Mouse (Mus musculus): ENCODE measurements at regions not wholly inside any gene's neighbourhood (a gene's known extent, or its start where the extent isn't known, plus 50 kb on each side); places are given as distances from the start of the nearest gene placed in this dataset.

DNA sequence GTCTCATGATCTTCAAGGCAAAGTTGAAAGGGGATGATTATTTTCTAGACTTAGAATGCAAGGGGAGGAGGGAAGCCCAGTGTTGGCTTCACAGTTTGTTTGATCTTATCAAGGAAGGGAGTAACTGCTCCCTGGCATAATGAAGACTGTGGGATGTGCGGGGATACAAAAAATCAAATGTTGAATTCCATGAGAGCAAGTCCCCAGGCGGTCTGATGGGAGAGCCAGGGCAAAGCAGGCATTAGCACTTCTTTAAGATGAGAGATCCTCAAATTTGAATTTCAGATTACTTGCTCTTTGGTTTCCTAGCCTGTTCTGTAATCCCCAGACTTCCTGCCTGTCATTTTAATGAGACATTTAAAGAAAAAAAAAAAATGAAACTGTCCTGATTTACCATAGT is 525.6 kb upstream of the Man1a start:
- Histone ChIP-seq H3K4me2 (replicated peaks) (no peak overlapping the region), H3K9me3 (no peaks in the 10 kb centered on the region), H3K27ac (replicated peaks) (no peak overlapping the region), H3K36me3 (no peaks in the 10 kb centered on the region), H3K27me3 (no peaks in the 10 kb centered on the region), H3K4me3 (no peak overlapping the region), H3K4me1 (no peaks in the 10 kb centered on the region; the same call in 1 of the 2 replicates), H3K9ac (replicated peaks) (no peak overlapping the region)
- WGBS = 23% methylated on average over 2 of the region's 2 CpGs
- ATAC-seq (ENCODE audit: low FRiP score, low read depth) = peak; percentile 80

DNA sequence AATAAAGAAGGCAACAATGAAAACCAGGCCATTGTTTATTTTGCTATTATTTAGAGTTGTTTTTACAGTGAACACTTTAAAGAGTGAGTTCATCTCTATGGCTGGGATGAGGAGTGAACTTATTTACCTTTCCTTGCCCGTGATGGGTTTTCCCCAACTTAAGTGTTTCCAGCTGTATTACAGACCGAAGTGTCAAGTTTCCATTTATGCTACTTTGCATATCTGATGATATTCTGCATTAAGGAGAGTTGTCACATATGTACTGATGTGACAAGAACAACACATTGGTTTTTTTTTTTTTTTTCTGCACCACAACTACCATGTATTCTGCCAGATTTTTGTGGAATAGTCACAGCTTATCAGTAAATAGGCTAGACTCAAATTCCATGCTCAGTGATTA is 518.7 kb upstream of the Man1a start:
- Histone ChIP-seq H3K9me3 (no peaks in the 10 kb centered on the region), H3K27me3 (no peaks in the 10 kb centered on the region), H3K4me1 (no peaks in the 10 kb centered on the region), H3K36me3 (no peaks in the 10 kb centered on the region), H3K4me3 (no peak overlapping the region), H3K9ac (replicated peaks) (no peak overlapping the region), H3K4me2 (replicated peaks) (no peak overlapping the region), H3K27ac (replicated peaks) (no peak overlapping the region)
- WGBS = 86% methylated on average over 2 of the region's 2 CpGs
- ATAC-seq (ENCODE audit: low FRiP score, low read depth) = no peak

DNA sequence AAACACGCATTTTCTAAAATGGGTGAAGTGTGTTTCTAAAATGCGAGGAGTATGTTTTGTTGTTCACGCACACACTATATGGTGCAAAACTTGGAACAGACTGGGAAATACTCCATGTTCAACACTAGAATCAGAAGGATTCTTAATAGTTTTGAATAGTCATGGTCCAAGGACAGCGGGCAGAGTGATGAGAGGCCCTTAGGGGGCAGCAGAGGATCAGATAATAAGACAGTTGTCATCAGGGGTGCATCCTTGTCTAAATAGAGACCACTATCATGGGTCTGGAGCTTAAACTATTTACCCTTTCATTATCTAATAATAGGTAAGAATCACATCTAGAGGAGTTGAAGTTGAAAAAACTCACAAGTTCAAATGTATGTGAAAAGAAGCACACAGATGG is 482.2 kb upstream of the Man1a start:
- Histone ChIP-seq H3K4me3 (no peak overlapping the region), H3K4me1 (no peaks in the 10 kb centered on the region), H3K36me3 (no peaks in the 10 kb centered on the region), H3K27ac (replicated peaks) (no peak overlapping the region), H3K27me3 (no peaks in the 10 kb centered on the region), H3K9ac (replicated peaks) (no peak overlapping the region), H3K9me3 (no peaks in the 10 kb centered on the region), H3K4me2 (replicated peaks) (no peak overlapping the region)
- ATAC-seq (ENCODE audit: low FRiP score, low read depth) = peak; percentile 47; the same call in 1 of the 2 replicates
- WGBS = 63% methylated on average over 4 of the region's 4 CpGs

DNA sequence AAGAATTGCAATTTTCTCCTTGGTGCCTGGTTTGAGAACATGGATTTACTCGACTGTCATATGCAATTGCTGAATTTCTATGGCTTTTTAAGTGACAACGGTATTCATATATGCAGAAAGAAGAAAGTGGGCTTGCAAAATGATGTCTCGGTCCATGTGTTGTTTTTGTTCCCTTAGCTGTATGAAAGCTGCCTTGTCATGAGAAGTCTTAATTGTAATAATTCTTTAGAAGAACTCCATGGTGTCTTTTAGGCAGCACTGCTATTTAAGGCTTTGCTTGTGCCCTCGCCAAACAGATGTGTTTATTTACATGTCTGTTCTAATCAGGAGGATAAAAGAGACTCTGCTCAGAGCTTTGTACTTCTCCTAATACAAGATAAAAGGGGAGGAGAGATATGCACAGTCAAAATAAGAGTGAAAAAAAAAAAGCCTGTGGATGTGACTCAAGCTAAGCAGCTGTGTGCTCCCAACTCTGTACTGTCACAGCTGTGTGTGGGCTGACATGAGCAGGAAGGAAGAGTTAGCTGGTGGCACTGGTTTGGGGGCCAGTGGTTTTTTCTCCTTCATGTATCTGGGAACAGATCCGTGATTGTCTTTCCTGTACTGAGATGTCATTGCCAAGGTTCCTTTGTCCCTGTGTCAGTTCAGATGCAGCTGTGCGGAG is 475.5 kb upstream of the Man1a start:
- Histone ChIP-seq H3K4me2 (replicated peaks) (no peak overlapping the region), H3K4me1 (no peaks in the 10 kb centered on the region), H3K9me3 (no peaks in the 10 kb centered on the region), H3K4me3 (no peak overlapping the region), H3K27ac (replicated peaks) (no peak overlapping the region), H3K9ac (replicated peaks) (no peak overlapping the region), H3K36me3 (no peaks in the 10 kb centered on the region), H3K27me3 (no peaks in the 10 kb centered on the region)
- WGBS = 73% methylated on average over 6 of the region's 6 CpGs
- no peak for ATAC-seq (ENCODE audit: low FRiP score, low read depth)

DNA sequence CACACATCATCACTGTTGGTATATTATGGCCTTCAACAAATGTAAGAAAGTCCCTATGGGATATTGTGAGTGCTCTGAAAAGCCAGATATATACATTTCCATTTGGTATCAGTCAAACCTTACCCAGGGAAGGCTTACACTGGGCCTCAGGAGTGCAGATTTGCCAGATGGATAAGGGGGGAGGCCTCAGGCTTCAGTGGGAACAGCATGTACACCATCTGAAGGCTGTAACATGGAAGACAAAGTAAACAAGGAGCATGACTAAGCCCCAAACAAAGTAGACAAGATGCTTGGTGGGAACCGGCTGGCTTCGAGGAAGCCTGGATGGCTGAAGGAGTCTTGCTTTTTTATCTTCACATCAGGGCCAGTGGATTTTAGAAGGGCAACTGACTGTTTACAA is 474.3 kb upstream of the Man1a start:
- Histone ChIP-seq H3K36me3 (no peaks in the 10 kb centered on the region), H3K4me3 (no peak overlapping the region), H3K4me2 (replicated peaks) (no peak overlapping the region), H3K9ac (replicated peaks) (no peak overlapping the region), H3K27ac (replicated peaks) (no peak overlapping the region), H3K9me3 (no peaks in the 10 kb centered on the region), H3K4me1 (no peaks in the 10 kb centered on the region), H3K27me3 (no peaks in the 10 kb centered on the region)
- 78% methylated on average over 2 of the region's 2 CpGs for WGBS
- ATAC-seq (ENCODE audit: low FRiP score, low read depth) = no peak

DNA sequence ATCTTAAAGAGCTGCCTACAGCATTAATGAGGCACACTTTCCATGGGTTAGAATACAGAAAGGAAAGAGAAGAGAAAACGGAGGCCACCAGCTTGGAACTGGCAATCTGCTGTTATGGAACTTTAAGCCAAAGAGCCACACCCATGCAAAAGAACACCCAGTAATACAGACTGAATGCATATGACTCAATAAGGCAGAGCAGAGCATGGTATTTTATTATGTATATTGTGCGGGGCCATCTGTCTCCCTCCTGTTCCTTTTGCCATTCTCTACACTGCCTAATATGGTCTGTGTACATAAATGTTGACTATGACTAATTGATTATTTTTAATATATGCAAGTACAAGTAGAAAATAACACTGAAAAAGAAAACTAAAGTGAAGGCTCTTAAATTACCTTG is 472.6 kb upstream of the Man1a start:
- Histone ChIP-seq H3K4me1 (no peaks in the 10 kb centered on the region), H3K9me3 (no peaks in the 10 kb centered on the region), H3K27ac (replicated peaks) (no peak overlapping the region), H3K9ac (replicated peaks) (no peak overlapping the region), H3K4me2 (replicated peaks) (no peak overlapping the region), H3K4me3 (no peak overlapping the region), H3K27me3 (no peaks in the 10 kb centered on the region), H3K36me3 (no peaks in the 10 kb centered on the region)
- peak; percentile 69; the same call in 1 of the 2 replicates for ATAC-seq (ENCODE audit: low FRiP score, low read depth)
- 73% methylated on average over 2 of the region's 2 CpGs for WGBS

DNA sequence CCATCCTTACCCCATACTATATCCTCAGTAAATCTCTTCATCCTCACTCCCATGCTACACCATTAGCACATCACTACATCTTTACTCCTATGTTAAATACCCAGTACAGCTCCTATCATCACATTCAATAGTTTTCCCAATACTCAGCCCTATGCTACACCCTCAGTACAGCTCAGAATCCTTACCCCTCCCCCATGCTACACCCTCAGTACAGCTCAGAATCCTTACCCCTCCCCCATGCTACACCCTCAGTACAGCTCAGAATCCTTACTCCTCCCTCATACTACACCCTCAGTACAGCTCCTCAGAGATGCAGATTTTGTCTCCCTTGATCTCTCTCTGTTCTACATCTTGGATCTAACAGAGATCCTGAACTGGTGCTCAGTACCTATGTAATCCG is 472.1 kb upstream of the Man1a start:
- Histone ChIP-seq H3K27me3 (no peaks in the 10 kb centered on the region), H3K27ac (replicated peaks) (no peak overlapping the region)
- ATAC-seq (ENCODE audit: low FRiP score, low read depth) = peak; percentile 62; the same call in 1 of the 2 replicates

DNA sequence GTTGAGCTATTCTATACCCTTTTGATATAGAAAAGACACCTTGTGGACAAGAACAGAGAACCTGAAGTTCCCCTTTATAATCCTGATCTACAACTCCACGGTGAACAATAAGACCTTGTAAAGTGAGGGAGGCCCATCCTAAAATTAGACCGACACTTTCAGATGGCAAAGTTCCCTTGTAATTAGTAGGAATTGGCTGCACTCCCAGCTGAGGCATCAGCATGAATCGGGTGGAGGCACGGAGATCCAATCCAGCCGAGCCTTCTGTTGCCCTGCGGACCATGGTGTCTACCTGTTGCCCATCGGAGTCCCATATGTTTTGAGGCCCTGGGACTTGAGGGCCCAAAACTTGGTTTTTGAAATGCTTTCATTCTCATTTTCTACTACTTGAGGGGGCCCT is 456.2 kb upstream of the Man1a start:
- no peak for ATAC-seq (ENCODE audit: low FRiP score, low read depth)
- no peak overlapping the region for H3K4me3 ChIP-seq
- H3K36me3 ChIP-seq = no peaks in the 10 kb centered on the region
- no peaks in the 10 kb centered on the region for H3K4me1 ChIP-seq
- 96% methylated on average over 7 of the region's 7 CpGs for WGBS
- no peaks in the 10 kb centered on the region for H3K27me3 ChIP-seq
- no peak overlapping the region for H3K27ac ChIP-seq (replicated peaks)
- peaks cover 10% of the 10 kb centered on the region; the same call in 1 of the 2 replicates for H3K9me3 ChIP-seq
- no peak overlapping the region for H3K9ac ChIP-seq (replicated peaks)
- no peak overlapping the region for H3K4me2 ChIP-seq (replicated peaks)

More for the DNA sequence above, 472.1 kb upstream of the Man1a start:
- WGBS = 89% methylated on average over 1 of the region's 1 CpGs
- no peak overlapping the region for H3K9ac ChIP-seq (replicated peaks)
- H3K36me3 ChIP-seq = no peaks in the 10 kb centered on the region
- no peaks in the 10 kb centered on the region for H3K4me1 ChIP-seq
- no peak overlapping the region for H3K4me2 ChIP-seq (replicated peaks)
- H3K9me3 ChIP-seq = no peaks in the 10 kb centered on the region
- H3K4me3 ChIP-seq = no peak overlapping the region

DNA sequence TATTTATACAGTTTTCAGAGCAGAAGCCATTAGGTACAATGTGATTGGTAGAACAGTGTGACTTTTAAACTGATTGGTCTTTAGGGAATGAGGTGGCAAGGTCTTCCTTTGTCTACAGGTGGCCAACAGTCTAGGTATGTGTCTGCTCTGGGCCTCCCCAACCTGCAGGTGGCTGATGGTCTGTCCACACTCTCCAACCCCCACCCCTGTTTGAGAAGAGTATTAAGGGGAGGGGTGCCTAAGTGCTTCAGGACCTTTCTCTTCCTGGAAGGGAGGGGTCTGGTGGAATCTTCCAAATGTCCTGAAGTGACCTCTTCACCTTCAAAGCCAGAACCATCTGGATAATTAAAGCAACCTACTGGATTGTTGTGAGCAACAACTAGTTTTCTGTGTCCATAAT is 434.4 kb upstream of the Man1a start:
- no peak for ATAC-seq (ENCODE audit: low FRiP score, low read depth)
- Histone ChIP-seq H3K4me1 (no peaks in the 10 kb centered on the region), H3K27ac (replicated peaks) (no peak overlapping the region)

DNA sequence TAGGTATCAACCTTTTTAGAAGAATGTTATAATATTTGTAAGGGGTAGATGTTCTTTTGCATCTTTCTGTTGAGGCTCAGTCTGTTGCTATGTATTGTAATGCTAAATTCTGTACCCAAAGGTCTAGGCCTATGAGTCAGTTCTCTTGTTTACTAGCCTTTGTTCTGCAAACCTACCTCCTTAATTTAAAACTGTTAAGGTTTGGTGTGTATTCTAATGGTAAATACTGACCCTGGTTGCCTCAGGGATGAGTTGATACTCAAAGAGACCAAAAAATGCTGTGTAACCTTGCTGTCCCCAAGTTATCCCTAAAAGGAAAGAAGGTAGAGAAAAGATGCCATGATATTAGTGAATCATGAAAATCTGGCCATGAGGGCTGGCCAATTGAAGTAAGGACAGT is 433.4 kb upstream of the Man1a start:
- no peak for ATAC-seq (ENCODE audit: low FRiP score, low read depth)
- H3K36me3 ChIP-seq = no peaks in the 10 kb centered on the region
- no peak overlapping the region for H3K27ac ChIP-seq (replicated peaks)
- H3K9me3 ChIP-seq = no peaks in the 10 kb centered on the region
- H3K27me3 ChIP-seq = no peaks in the 10 kb centered on the region
- H3K4me2 ChIP-seq (replicated peaks) = no peak overlapping the region
- H3K9ac ChIP-seq (replicated peaks) = no peak overlapping the region
- no peak overlapping the region for H3K4me3 ChIP-seq
- H3K4me1 ChIP-seq = no peaks in the 10 kb centered on the region

More for the DNA sequence above, 434.4 kb upstream of the Man1a start:
- H3K9me3 ChIP-seq = no peaks in the 10 kb centered on the region
- no peaks in the 10 kb centered on the region for H3K36me3 ChIP-seq
- no peak overlapping the region for H3K4me2 ChIP-seq (replicated peaks)
- no peaks in the 10 kb centered on the region for H3K27me3 ChIP-seq
- no peak overlapping the region for H3K9ac ChIP-seq (replicated peaks)
- H3K4me3 ChIP-seq = no peak overlapping the region
